Mouse (Mus musculus) liver, postnatal 0 days (tissue): ENCODE data around the gene Bahd1.

Experiments used
- CTCF ChIP-seq: sonication (generic); IDR thresholded peaks from 2 replicates; pipeline ENCODE4 v1.5.1; 2016; ENCODE audit warnings: antibody characterized with exemption, low read depth
- EP300 ChIP-seq: IDR thresholded peaks from 2 replicates; pipeline ENCODE4 v1.6.1; 2016; ENCODE audit warnings: antibody characterized with exemption, low read depth, mild to moderate bottlenecking

GRCm38 (mm10) chr2:118910605-118911278, 10.6 kb downstream of the Bahd1 start:
- no peak for TF ChIP-seq CTCF
- no peak for TF ChIP-seq EP300
